30 mouse cellular contexts compared by ENCODE assay signal in genomic region chr11:43257291-43257690, GRCm38 (mm10).
"Had no signal": no experiment of that assay in that cellular context is flagged by ENCODE, and none has a peak within 500 bp of the region (broad histone marks: within the 10 kb centered on the region; RNA-seq: fewer than 3 reads in every experiment).

No protein-coding gene starts in this region.

- H3K9me3 ChIP-seq: limb, embryonic 10.5 days; limb, embryonic 12.5 days; limb, embryonic 13.5 days; limb, embryonic 15.5 days; liver, embryonic 12.5 days; liver, embryonic 13.5 days; liver, embryonic 15.5 days; lung, embryonic 15.5 days; megakaryocyte, embryonic 14.5 days; midbrain, embryonic 10.5 days; midbrain, embryonic 12.5 days; midbrain, embryonic 13.5 days; midbrain, embryonic 15.5 days; neural tube, embryonic 12.5 days; neural tube, embryonic 13.5 days had no signal

- H3K27ac ChIP-seq: limb, embryonic 10.5 days; limb, embryonic 12.5 days; limb, embryonic 13.5 days; limb, embryonic 15.5 days; liver, embryonic 12.5 days; liver, embryonic 13.5 days; liver, embryonic 14.5 days; liver, embryonic 15.5 days; lung, embryonic 15.5 days; macrophage; midbrain, embryonic 10.5 days; midbrain, embryonic 12.5 days; midbrain, embryonic 13.5 days; midbrain, embryonic 15.5 days; neural tube, embryonic 12.5 days; neural tube, embryonic 13.5 days had no signal

- H3K4me1 ChIP-seq: limb, embryonic 10.5 days; limb, embryonic 13.5 days; liver, embryonic 12.5 days; liver, embryonic 13.5 days; liver, embryonic 15.5 days; megakaryocyte, embryonic 14.5 days; midbrain, embryonic 10.5 days; midbrain, embryonic 12.5 days; midbrain, embryonic 13.5 days; midbrain, embryonic 15.5 days; neural tube, embryonic 12.5 days had no signal

- DNase-seq: left cerebral cortex, postnatal 4 days; liver; liver, embryonic 13.5 days; liver, postnatal 0 days; lung, adult 18-20 months; lung, adult 2 months; lung, postnatal 14 days; lung, postnatal 36 days; midbrain, embryonic 14.5 days had no signal

- H3K4me2 ChIP-seq: limb, embryonic 12.5 days; limb, embryonic 13.5 days; limb, embryonic 15.5 days; liver, embryonic 11.5 days; liver, embryonic 12.5 days; liver, embryonic 13.5 days; liver, embryonic 15.5 days; lung, embryonic 14.5 days; lung, embryonic 15.5 days; midbrain, embryonic 11.5 days; midbrain, embryonic 12.5 days; midbrain, embryonic 13.5 days; midbrain, embryonic 15.5 days; neural tube, embryonic 12.5 days; neural tube, embryonic 13.5 days had no signal

- H3K27me3 ChIP-seq: limb, embryonic 12.5 days; limb, embryonic 13.5 days; limb, embryonic 15.5 days; liver, embryonic 12.5 days; liver, embryonic 13.5 days; liver, embryonic 15.5 days; lung, embryonic 15.5 days; megakaryocyte, embryonic 14.5 days; midbrain, embryonic 12.5 days; midbrain, embryonic 13.5 days; midbrain, embryonic 15.5 days; neural tube, embryonic 12.5 days; neural tube, embryonic 13.5 days had no signal

- H3K9ac ChIP-seq: limb, embryonic 12.5 days; limb, embryonic 13.5 days; limb, embryonic 15.5 days; liver, embryonic 12.5 days; liver, embryonic 13.5 days; liver, embryonic 14.5 days; liver, embryonic 15.5 days; liver, postnatal 0 days; lung, embryonic 14.5 days; lung, embryonic 15.5 days; midbrain, embryonic 12.5 days; midbrain, embryonic 13.5 days; midbrain, embryonic 15.5 days; neural tube, embryonic 12.5 days; neural tube, embryonic 13.5 days had no signal

- H3K4me3 ChIP-seq: limb, embryonic 10.5 days; limb, embryonic 12.5 days; limb, embryonic 13.5 days; limb, embryonic 15.5 days; liver, embryonic 12.5 days; liver, embryonic 13.5 days; liver, embryonic 15.5 days; lung, embryonic 15.5 days; megakaryocyte, embryonic 14.5 days; midbrain, embryonic 10.5 days; midbrain, embryonic 12.5 days; midbrain, embryonic 13.5 days; midbrain, embryonic 15.5 days; myocyte; neural tube, embryonic 12.5 days; neural tube, embryonic 13.5 days had no signal

- H3K36me3 ChIP-seq: limb, embryonic 10.5 days; limb, embryonic 12.5 days; limb, embryonic 13.5 days; limb, embryonic 15.5 days; liver, embryonic 12.5 days; liver, embryonic 13.5 days; liver, embryonic 15.5 days; lung, embryonic 15.5 days; midbrain, embryonic 10.5 days; midbrain, embryonic 12.5 days; midbrain, embryonic 13.5 days; midbrain, embryonic 15.5 days; neural tube, embryonic 12.5 days; neural tube, embryonic 13.5 days had no signal

- ATAC-seq: liver, embryonic 12.5 days; liver, postnatal 0 days; midbrain, embryonic 13.5 days; midbrain, embryonic 15.5 days; midbrain, embryonic 16.5 days had no signal
